Mouse (Mus musculus) heart, adult 2 months (tissue): ENCODE measurements around the gene Akr1c14. TPM values are rescaled to one million over a fixed set of nuclear protein-coding genes. Genes with fewer than 3 reads are reported as not detected.

Experiments
- DNase-seq, 2 experiments: peaks; one replicate each; pipeline ENCODE4 v3.0.0; 2021
- H3K27ac ChIP-seq: fragments of 200-600 bp; 2 replicates; pipeline ENCODE4 v1.8.1; 2022
- H3K27me3 ChIP-seq: fragments of 200-500 bp; 2 replicates; pipeline ENCODE4 v1.6.1; 2012; ENCODE audit warnings: mild to moderate bottlenecking, low read length, inconsistent platforms, mixed read lengths; ENCODE audit not compliant: control insufficient read depth, insufficient read depth
- H3K36me3 ChIP-seq: fragments of 200-500 bp; 2 replicates; pipeline ENCODE4 v1.6.1; 2012; ENCODE audit warnings: low read length, inconsistent platforms; ENCODE audit not compliant: control insufficient read depth, insufficient read depth
- H3K4me1 ChIP-seq: fragments of 200-500 bp; 2 replicates; pipeline ENCODE4 v1.6.1; 2011; ENCODE audit warnings: low read length; ENCODE audit not compliant: control insufficient read depth, insufficient read depth
- H3K4me3 ChIP-seq: fragments of 200-600 bp; 2 replicates; pipeline ENCODE4 v1.8.1; 2022
- H3K79me2 ChIP-seq: fragments of 200-500 bp; replicated peaks from 2 replicates; pipeline ENCODE4 v1.6.1; 2012; ENCODE audit warnings: mild to moderate bottlenecking, inconsistent platforms, low read length, moderate library complexity, mixed read lengths; ENCODE audit not compliant: control insufficient read depth, insufficient read depth
- H3K9ac ChIP-seq: fragments of 200-500 bp; 2 replicates; pipeline ENCODE4 v1.6.1; 2012; ENCODE audit warnings: low read depth, mild to moderate bottlenecking, control low read depth, inconsistent platforms, low read length, mixed read lengths
- CTCF ChIP-seq: fragments of 200-600 bp; IDR thresholded peaks from 2 replicates; pipeline ENCODE4 v1.8.1; 2022; ENCODE audit warnings: antibody characterized with exemption, mild to moderate bottlenecking, moderate library complexity
- EP300 ChIP-seq: fragments of 200-500 bp; IDR thresholded peaks from 2 replicates; pipeline ENCODE4 v1.6.1; 2011; ENCODE audit warnings: low read depth, low read length, control low read depth; ENCODE audit not compliant: insufficient read depth
- POLR2A ChIP-seq: fragments of 200-500 bp; IDR thresholded peaks from 2 replicates; pipeline ENCODE4 v1.6.1; 2011; ENCODE audit warnings: mild to moderate bottlenecking, low read depth, low read length, control low read depth; ENCODE audit not compliant: insufficient read depth
- WGBS: fragments of 180-500 bp; shearing (Covaris S2); methylation state at CpG from one replicate; pipeline ENCODE4 v1.1.7; 2018; 5-methylcytosine and 5-hydroxymethylcytosine counted together
- intact Hi-C: fragments of 180-260 bp; cut with DNase I; formaldehyde crosslinking; loops from one replicate; pipeline ENCODE4 v1.15.1; 2025
- polyA plus RNA-seq: library from polyadenylated mRNA; depleted of rRNA; stranded (reverse); fragments of >200 nt; gene quantifications from 2 replicates; pipeline ENCODE4 v1.2.3, GENCODE M21; 2012
- total RNA-seq, 2 experiments: library from RNA; stranded (reverse); gene quantifications; 2 replicates each; pipeline ENCODE4 v1.2.3; 2021

Gene Akr1c14
- total and polyA plus RNA-seq, 3 experiments, result 2.2 to 6.6 (median 5.6) TPM

GRCm38 (mm10) chr13:4059363-4059762 lies 10.6 kb downstream of the Akr1c14 start:
- H3K4me3 ChIP-seq, result peak overlapping the region; percentile 53
- WGBS, result 26% methylated on average over 5 of the region's 5 CpGs
- peak overlapping the region; percentile 54 for H3K9ac ChIP-seq
- H3K36me3 ChIP-seq, result no peaks in the 10 kb centered on the region; the same call in 1 of the 2 replicates
- intact Hi-C loops, result no loop called here
- H3K4me1 ChIP-seq, result peaks cover 1% of the 10 kb centered on the region
- peak overlapping the region; percentile 66 for H3K27ac ChIP-seq
- H3K27me3 ChIP-seq, result no peaks in the 10 kb centered on the region
- TF ChIP-seq CTCF, result no peak
- peak; percentile 52; the same call in 1 of the 2 replicates for TF ChIP-seq POLR2A
- TF ChIP-seq EP300, result no peak
- no peaks in the 10 kb centered on the region for H3K79me2 ChIP-seq
- DNase-seq, result peak; percentile 6 to 21

DNA sequence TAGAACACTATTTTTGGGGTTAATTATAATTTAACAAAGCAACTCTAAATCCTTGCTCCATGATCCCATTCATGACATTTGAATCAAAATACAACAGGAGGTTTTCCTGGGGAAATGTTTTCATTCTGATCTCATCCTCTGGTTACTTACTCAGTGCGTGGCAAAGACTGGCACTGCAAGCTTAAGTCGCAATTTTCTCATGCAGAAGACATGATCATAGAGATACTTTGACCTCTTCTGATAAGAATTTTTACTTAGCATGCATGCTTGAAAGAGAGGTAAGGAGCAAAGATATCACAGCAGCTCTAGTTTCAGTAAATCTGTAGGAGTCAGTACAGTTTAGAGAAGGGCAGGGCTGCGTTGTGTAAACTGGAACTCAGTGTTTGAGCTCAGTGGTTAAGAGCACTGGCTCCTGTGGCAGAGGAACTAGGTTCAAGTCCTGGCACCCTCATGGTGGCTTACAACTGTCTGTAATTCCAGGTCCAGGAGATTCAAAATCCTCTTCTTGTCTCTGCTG lies 11.5 kb downstream of the Akr1c14 start:
- H3K9ac ChIP-seq, result peak overlapping the region; percentile 33
- WGBS, result 30% methylated on average over 3 of the region's 3 CpGs
- peaks cover 1% of the 10 kb centered on the region for H3K4me1 ChIP-seq
- peak overlapping the region; percentile 53 for H3K4me3 ChIP-seq
- TF ChIP-seq EP300 (no peak), CTCF (no peak), POLR2A (no peak)
- H3K27me3 ChIP-seq, result no peaks in the 10 kb centered on the region
- DNase-seq, result no peak
- intact Hi-C loops, result no loop called here
- no peaks in the 10 kb centered on the region for H3K79me2 ChIP-seq
- peak overlapping the region; percentile 66 for H3K27ac ChIP-seq
- no peaks in the 10 kb centered on the region; the same call in 1 of the 2 replicates for H3K36me3 ChIP-seq

DNA sequence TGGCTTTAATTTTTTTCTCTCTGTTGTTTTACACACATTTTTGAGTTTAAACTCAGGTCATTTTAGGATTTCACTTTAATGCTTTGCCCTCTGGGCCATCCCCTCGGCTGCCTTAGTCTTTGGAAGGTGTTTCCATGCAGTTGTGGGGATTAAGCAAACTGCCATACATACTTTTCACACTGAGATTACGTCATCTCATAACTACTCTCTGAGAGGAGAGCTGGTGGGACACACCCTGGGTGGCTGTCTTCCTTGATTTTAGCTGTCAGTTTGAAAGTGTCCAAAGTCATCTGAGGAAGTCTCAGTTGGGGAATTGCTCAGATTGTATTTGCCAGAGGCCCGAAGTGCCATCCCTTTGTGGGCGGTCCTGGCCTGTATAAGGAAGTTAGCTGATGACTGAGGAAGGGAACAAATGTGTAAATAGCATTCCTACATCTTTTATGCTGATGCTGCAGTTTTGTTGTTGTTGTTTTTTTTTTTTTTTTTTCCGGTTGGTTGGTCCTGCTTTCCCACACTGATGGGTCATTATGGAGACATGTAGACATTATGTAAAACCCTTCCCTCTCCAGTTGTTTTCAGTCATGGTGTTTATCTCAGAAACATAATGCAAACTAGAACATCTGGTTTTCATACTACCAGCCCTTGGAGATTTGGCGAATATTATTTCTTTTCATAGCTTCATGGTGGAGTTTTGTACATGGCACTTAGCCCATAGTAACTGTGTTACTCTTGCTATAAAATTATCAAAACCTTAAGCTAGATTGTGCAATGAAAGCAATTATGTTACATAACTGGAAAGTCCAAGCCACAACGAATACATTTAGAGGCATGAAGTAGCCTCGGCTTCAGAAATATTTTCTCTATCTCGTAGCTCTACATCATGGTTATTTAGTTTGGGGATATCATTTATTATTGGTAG lies 28.0 kb downstream of the Akr1c14 start:
- Histone ChIP-seq H3K79me2 (no peaks in the 10 kb centered on the region), H3K27me3 (no peaks in the 10 kb centered on the region), H3K4me1 (no peaks in the 10 kb centered on the region), H3K27ac (no peak overlapping the region; the same call in 1 of the 2 replicates), H3K9ac (no peak overlapping the region), H3K4me3 (no peak overlapping the region), H3K36me3 (no peaks in the 10 kb centered on the region)
- intact Hi-C loops, result no loop called here
- no peak for DNase-seq
- no peak for TF ChIP-seq EP300
- no peak for TF ChIP-seq POLR2A
- no peak for TF ChIP-seq CTCF
- WGBS, result 71% methylated on average over 9 of the region's 9 CpGs

GRCm38 (mm10) chr13:4079876-4080275 lies 31.1 kb downstream of the Akr1c14 start:
- DNase-seq, result no peak
- H3K9ac ChIP-seq, result no peak overlapping the region
- no peaks in the 10 kb centered on the region for H3K27me3 ChIP-seq
- no peaks in the 10 kb centered on the region for H3K4me1 ChIP-seq
- no peak for TF ChIP-seq CTCF
- TF ChIP-seq POLR2A, result no peak
- TF ChIP-seq EP300, result no peak
- H3K27ac ChIP-seq, result no peak overlapping the region
- H3K4me3 ChIP-seq, result no peak overlapping the region
- intact Hi-C loops, result no loop called here
- H3K79me2 ChIP-seq, result no peaks in the 10 kb centered on the region
- H3K36me3 ChIP-seq, result no peaks in the 10 kb centered on the region

DNA sequence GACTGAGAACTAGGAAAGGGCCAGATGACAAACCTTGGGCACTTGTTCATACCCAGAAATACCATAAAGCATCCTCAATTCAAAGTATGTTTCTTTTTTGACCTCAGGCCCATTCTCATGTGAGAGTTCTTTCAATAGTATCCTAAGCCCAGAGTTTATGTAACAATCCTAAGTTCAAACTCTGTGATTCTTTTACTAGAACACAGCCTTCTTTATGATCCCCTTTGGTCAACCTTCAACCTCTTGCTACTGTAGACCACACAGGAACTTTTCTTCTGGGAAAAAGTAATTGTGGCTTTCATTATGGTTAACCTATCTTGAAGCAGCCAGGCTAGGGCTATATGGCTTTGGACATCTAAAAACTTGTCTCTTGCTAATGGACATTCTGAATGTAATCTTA lies 52.9 kb downstream of the Akr1c14 start:
- no peaks in the 10 kb centered on the region for H3K4me1 ChIP-seq
- intact Hi-C loops, result no loop called here
- TF ChIP-seq CTCF, result no peak
- no peak for TF ChIP-seq POLR2A
- no peak for TF ChIP-seq EP300

DNA sequence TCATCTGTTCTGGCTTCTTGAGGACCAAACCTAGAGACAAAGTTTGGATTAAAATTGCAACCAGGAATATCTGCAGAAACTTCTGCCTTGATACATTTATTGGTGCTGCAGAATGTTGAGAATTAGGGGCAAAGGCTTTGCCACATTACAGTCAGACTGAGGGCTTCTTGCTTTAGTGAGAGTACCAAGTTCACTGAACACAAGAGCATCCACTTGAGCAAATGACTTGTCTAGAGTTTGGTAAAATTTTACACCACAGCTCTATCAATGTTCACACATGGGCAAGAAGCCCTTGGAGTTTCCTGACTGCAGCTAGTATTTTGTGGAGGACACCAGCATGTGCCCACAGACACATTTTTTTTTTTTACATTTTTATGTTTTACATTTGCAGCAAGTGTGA lies 53.9 kb downstream of the Akr1c14 start:
- Histone ChIP-seq H3K27me3 (no peaks in the 10 kb centered on the region), H3K4me3 (no peak overlapping the region), H3K79me2 (no peaks in the 10 kb centered on the region), H3K27ac (no peak overlapping the region), H3K36me3 (no peaks in the 10 kb centered on the region), H3K4me1 (no peaks in the 10 kb centered on the region), H3K9ac (no peak overlapping the region)
- intact Hi-C loops, result no loop called here
- TF ChIP-seq POLR2A (no peak), EP300 (no peak), CTCF (no peak)
- DNase-seq, result no peak

More for the DNA sequence above, 52.9 kb downstream of the Akr1c14 start:
- H3K27ac ChIP-seq, result no peak overlapping the region
- H3K79me2 ChIP-seq, result no peaks in the 10 kb centered on the region
- H3K9ac ChIP-seq, result no peak overlapping the region
- H3K27me3 ChIP-seq, result no peaks in the 10 kb centered on the region
- no peak overlapping the region for H3K4me3 ChIP-seq
- no peak for DNase-seq
- no peaks in the 10 kb centered on the region for H3K36me3 ChIP-seq
